In the genomic region with DNA sequence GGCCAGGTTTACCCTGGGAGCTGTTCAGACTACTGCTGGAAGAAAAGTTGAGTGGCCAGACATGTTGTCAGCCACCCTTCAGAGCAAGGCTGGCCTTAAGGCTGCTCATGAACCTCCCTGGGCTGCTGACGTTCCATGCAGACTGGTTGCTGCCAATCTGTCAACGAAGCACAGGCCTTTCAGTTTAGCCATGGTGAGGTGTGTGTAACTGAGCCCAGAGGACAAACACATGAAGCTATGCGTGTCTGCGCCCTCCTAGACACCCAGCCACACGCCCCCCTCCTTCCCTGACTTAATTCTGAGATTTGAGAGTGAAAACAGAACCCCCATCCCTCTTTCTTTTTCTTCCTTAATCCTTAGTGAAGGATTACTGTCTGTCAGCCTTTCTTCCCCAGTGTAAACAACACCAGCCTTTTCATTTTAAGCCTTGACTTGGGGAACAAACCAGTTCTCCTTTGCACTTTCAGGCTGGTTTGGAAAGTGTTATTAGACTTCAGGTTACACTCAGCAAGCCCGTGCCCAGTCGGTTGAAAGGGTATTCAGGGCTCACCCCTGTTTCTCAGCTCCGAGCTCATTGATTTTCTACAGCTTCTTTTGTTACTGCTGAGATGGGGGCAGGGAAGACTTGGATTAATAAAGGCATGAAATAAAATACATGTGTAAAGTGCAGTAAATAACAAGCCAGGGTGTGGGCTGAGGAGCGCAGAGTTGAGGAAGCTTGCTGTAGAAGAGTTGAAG, we compare ENCODE assay signal across 12 mouse cellular contexts.
"Had no signal": no experiment of that assay in that cellular context is flagged by ENCODE, and none has a peak within 500 bp of the region (broad histone marks: within the 10 kb centered on the region; RNA-seq: fewer than 3 reads in every experiment).

No protein-coding gene starts in this region.

- DNase-seq: kidney, postnatal 10 days; kidney, postnatal 4 days; liver, embryonic 13.5 days; lung, adult 18-20 months; right cerebral cortex, adult 18-20 months; right cerebral cortex, postnatal 25 days; thymus, postnatal 36 days had no signal

- H3K27ac ChIP-seq: layer of hippocampus, adult 2 months; limb, embryonic 15.5 days; liver, embryonic 13.5 days; midbrain, embryonic 12.5 days; neural tube, embryonic 15.5 days had no signal

- H3K36me3 ChIP-seq: limb, embryonic 15.5 days; liver, embryonic 13.5 days; midbrain, embryonic 12.5 days; neural tube, embryonic 15.5 days had no signal

- H3K9me3 ChIP-seq: limb, embryonic 15.5 days; liver, embryonic 13.5 days; midbrain, embryonic 12.5 days; neural tube, embryonic 15.5 days had no signal

- H3K9ac ChIP-seq: limb, embryonic 15.5 days; liver, embryonic 13.5 days; midbrain, embryonic 12.5 days; neural tube, embryonic 15.5 days had no signal

- H3K4me2 ChIP-seq: limb, embryonic 15.5 days; liver, embryonic 13.5 days; midbrain, embryonic 12.5 days; neural tube, embryonic 15.5 days had no signal

- H3K4me3 ChIP-seq: layer of hippocampus, adult 2 months; limb, embryonic 15.5 days; liver, embryonic 13.5 days; midbrain, embryonic 12.5 days; myocyte; neural tube, embryonic 15.5 days had no signal

- H3K4me1 ChIP-seq: limb, embryonic 15.5 days; liver, embryonic 13.5 days; neural tube, embryonic 15.5 days had no signal

- H3K27me3 ChIP-seq: limb, embryonic 15.5 days; liver, embryonic 13.5 days; neural tube, embryonic 15.5 days had no signal
